Mouse (Mus musculus) heart, embryonic 12.5 days (tissue): ENCODE data around the gene Helb. TPM values are rescaled to one million over a fixed set of nuclear protein-coding genes. Genes with fewer than 3 reads are reported as not detected.

Source experiments
- ATAC-seq: fragments of 200-750 bp; cut with Nextera tagmentation; 2 replicates; pipeline ENCODE4 v1.8.0; 2017; ENCODE audit warnings: moderate TSS enrichment, moderate library complexity; ENCODE audit not compliant: insufficient number of reproducible peaks, low FRiP score
- H3K27ac ChIP-seq: fragments of 300-500 bp; sonication (generic); 2 replicates; pipeline ENCODE4 v1.5.1; 2016; ENCODE audit warnings: mild to moderate bottlenecking, moderate library complexity; ENCODE audit not compliant: poor library complexity, severe bottlenecking
- H3K27me3 ChIP-seq: fragments of 300-500 bp; sonication (generic); replicated peaks from 2 replicates; pipeline ENCODE4 v1.6.1; 2016; ENCODE audit warnings: mild to moderate bottlenecking, moderate library complexity
- H3K36me3 ChIP-seq: fragments of 300-500 bp; sonication (generic); 2 replicates; pipeline ENCODE4 v1.6.1; 2016; ENCODE audit warnings: mild to moderate bottlenecking, moderate library complexity
- H3K4me1 ChIP-seq: fragments of 300-500 bp; sonication (generic); replicated peaks from 2 replicates; pipeline ENCODE4 v1.6.1; 2016; ENCODE audit warnings: mild to moderate bottlenecking
- H3K4me2 ChIP-seq: fragments of 300-500 bp; sonication (generic); 2 replicates; pipeline ENCODE4 v1.6.1; 2016; ENCODE audit warnings: mild to moderate bottlenecking, moderate library complexity
- H3K4me3 ChIP-seq: fragments of 300-500 bp; sonication (generic); 2 replicates; pipeline ENCODE4 v1.5.1; 2016; ENCODE audit warnings: mild to moderate bottlenecking
- H3K9ac ChIP-seq: fragments of 300-500 bp; sonication (generic); 2 replicates; pipeline ENCODE4 v1.6.1; 2016; ENCODE audit warnings: mild to moderate bottlenecking, moderate library complexity
- H3K9me3 ChIP-seq: fragments of 300-500 bp; sonication (generic); replicated peaks from 2 replicates; pipeline ENCODE4 v1.6.1; 2016; ENCODE audit warnings: mild to moderate bottlenecking, moderate library complexity
- WGBS: fragments of 180-500 bp; shearing (Covaris S2); methylation state at CpG from one replicate; pipeline ENCODE4 v1.1.7; 2016; 5-methylcytosine and 5-hydroxymethylcytosine counted together
- polyA plus RNA-seq: library from polyadenylated mRNA; unstranded; fragments of >200 nt; fragmentation: Nextera tagmentation; extraction: Ambion mirVana; gene quantifications from 2 replicates; pipeline ENCODE4 v1.2.1, GENCODE M21; 2016

Helb gene
- polyA plus RNA-seq, 1 experiment from 2014 or later, result 6.3 TPM

- Histone ChIP-seq H3K27ac (no peak overlapping the region), H3K36me3 (peaks cover 68% of the 10 kb centered on the region), H3K4me1 (no peaks in the 10 kb centered on the region), H3K27me3 (no peaks in the 10 kb centered on the region), H3K9ac (no peak overlapping the region), H3K4me3 (no peak overlapping the region), H3K4me2 (no peak overlapping the region), H3K9me3 (no peaks in the 10 kb centered on the region)
- ATAC-seq, result no peak
- 89% methylated on average over 9 of the region's 9 CpGs for WGBS
Observed at GRCm38 (mm10) chr10:120095136-120095535, 17.7 kb downstream of the Helb start.

GRCm38 (mm10) chr10:120092548-120092947 is 20.2 kb downstream of the Helb start:
- H3K27ac ChIP-seq, result no peak overlapping the region
- peaks cover 84% of the 10 kb centered on the region for H3K36me3 ChIP-seq
- no peak for ATAC-seq

DNA sequence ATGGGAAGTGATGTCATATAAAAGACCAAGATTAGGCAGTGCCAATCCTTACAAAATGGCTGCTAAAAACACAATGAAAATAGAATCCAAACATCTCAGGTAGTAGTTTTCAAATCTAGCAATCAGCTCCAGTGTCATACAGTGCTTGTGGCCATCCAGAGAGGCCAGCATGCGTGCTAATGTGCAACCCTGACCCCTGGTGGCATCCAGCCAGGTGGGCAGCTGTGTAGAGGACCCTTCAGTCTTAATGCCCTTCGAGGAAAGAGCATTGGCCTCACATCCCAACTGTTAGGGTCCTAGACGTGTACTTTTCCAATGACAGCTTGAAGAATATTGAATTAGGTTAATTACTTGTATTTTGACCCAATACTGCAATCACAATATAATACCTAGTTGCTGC is 34.9 kb downstream of the Helb start:
- no peak overlapping the region for H3K9ac ChIP-seq

More at GRCm38 (mm10) chr10:120092548-120092947, 20.2 kb downstream of the Helb start:
- Histone ChIP-seq H3K9ac (no peak overlapping the region), H3K4me3 (no peak overlapping the region), H3K27me3 (no peaks in the 10 kb centered on the region), H3K4me1 (no peaks in the 10 kb centered on the region), H3K9me3 (no peaks in the 10 kb centered on the region), H3K4me2 (no peak overlapping the region)
- 85% methylated on average over 12 of the region's 12 CpGs for WGBS

GRCm38 (mm10) chr10:120066319-120066718 is 46.5 kb downstream of the Helb start:
- no peak overlapping the region for H3K4me3 ChIP-seq
- ATAC-seq, result no peak
- H3K36me3 ChIP-seq, result no peaks in the 10 kb centered on the region
- WGBS, result 90% methylated on average over 10 of the region's 10 CpGs
- H3K4me1 ChIP-seq, result peaks cover 17% of the 10 kb centered on the region
- no peak overlapping the region for H3K27ac ChIP-seq
- H3K9ac ChIP-seq, result no peak overlapping the region
- no peaks in the 10 kb centered on the region for H3K9me3 ChIP-seq
- no peaks in the 10 kb centered on the region for H3K27me3 ChIP-seq
- H3K4me2 ChIP-seq, result no peak overlapping the region

More for the DNA sequence above, 34.9 kb downstream of the Helb start:
- H3K4me3 ChIP-seq, result no peak overlapping the region
- 0 out of 2 replicates have a peak, but pooled peaks cover 8% of the 10 kb centered on the region for H3K36me3 ChIP-seq
- H3K27ac ChIP-seq, result no peak overlapping the region
- H3K27me3 ChIP-seq, result no peaks in the 10 kb centered on the region
- no peak for ATAC-seq
- H3K4me2 ChIP-seq, result no peak overlapping the region
- no peaks in the 10 kb centered on the region for H3K4me1 ChIP-seq
- H3K9me3 ChIP-seq, result no peaks in the 10 kb centered on the region
- 60% methylated on average over 3 of the region's 3 CpGs for WGBS

DNA sequence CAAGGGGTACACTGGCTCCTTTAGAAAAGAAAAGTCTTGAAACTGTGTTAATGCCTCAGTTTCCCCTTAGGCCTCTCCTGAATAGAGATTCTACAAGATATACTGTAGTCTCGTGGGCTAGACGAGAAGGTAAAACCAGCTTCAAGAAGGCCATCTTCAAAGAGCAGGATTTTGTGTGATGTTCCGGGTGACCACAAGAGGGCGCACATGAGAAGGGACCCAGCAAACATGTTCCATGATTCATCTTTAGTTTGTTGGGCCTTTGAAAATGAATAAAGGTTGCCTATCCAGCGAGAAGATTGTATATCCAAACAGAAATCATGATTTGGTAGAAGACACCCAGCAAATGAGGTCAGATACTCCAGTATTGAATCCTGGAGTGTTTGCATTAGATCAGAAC is 48.4 kb downstream of the Helb start:
- no peak overlapping the region for H3K9ac ChIP-seq
- H3K36me3 ChIP-seq, result no peaks in the 10 kb centered on the region
- ATAC-seq, result no peak
- WGBS, result 25% methylated on average over 5 of the region's 5 CpGs
- H3K4me2 ChIP-seq, result no peak overlapping the region
- no peak overlapping the region for H3K4me3 ChIP-seq
- H3K27ac ChIP-seq, result no peak overlapping the region
- no peaks in the 10 kb centered on the region for H3K9me3 ChIP-seq
- peaks cover 33% of the 10 kb centered on the region for H3K4me1 ChIP-seq
- H3K27me3 ChIP-seq, result no peaks in the 10 kb centered on the region

- Histone ChIP-seq H3K27ac (no peak overlapping the region; the same call in 1 of the 2 replicates), H3K4me1 (peaks cover 33% of the 10 kb centered on the region), H3K4me2 (peak overlapping the region; percentile 47), H3K36me3 (peaks cover 9% of the 10 kb centered on the region; the same call in 1 of the 2 replicates), H3K9ac (no peak overlapping the region), H3K4me3 (peak overlapping the region; percentile 3; the same call in 1 of the 2 replicates), H3K27me3 (no peaks in the 10 kb centered on the region), H3K9me3 (peaks cover 9% of the 10 kb centered on the region)
- WGBS, result 63% methylated on average over 24 of the region's 24 CpGs
- 0 out of 2 replicates have a peak, but pooled peaks have one; percentile 42 for ATAC-seq
Observed at GRCm38 (mm10) chr10:120061238-120062130, 51.3 kb downstream of the Helb start.

- H3K27me3 ChIP-seq, result no peaks in the 10 kb centered on the region
- 31% methylated on average over 10 of the region's 10 CpGs for WGBS
- H3K27ac ChIP-seq, result no peak overlapping the region
- peak overlapping the region; percentile 47 for H3K4me2 ChIP-seq
- peaks cover 9% of the 10 kb centered on the region for H3K9me3 ChIP-seq
- H3K36me3 ChIP-seq, result peaks cover 9% of the 10 kb centered on the region; the same call in 1 of the 2 replicates
- H3K4me1 ChIP-seq, result peaks cover 33% of the 10 kb centered on the region
- no peak overlapping the region for H3K9ac ChIP-seq
- H3K4me3 ChIP-seq, result no peak overlapping the region
- ATAC-seq, result no peak
Observed at GRCm38 (mm10) chr10:120060579-120061237, 52.1 kb downstream of the Helb start.

DNA sequence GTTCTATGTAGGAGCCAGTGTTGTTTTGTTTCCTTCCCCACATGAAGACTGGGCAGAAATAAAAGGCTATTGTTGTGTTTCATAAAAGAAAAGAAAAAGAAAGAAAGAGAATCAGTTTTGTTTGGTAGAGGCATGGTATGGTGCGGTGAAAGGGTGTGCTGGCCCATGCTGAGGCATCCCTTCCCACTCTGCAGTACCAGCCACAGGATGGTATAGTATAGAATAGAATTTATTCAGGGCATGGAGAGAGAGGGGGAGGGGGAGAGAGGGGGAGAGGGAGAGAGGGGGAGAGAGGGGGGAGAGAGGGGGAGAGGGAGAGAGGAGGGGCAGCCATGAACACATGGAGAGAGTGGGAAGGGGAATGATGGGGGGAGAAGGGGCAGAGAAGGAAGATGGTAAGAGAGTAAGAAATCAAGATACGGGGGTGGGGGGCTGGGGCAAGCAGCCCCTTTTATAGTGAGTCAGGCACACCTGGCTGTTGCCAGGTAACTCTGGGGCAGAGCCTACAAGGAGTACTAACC is 68.0 kb downstream of the Helb start:
- no peaks in the 10 kb centered on the region for H3K27me3 ChIP-seq
- 84% methylated on average over 2 of the region's 2 CpGs for WGBS
- H3K4me3 ChIP-seq, result no peak overlapping the region
- H3K4me2 ChIP-seq, result no peak overlapping the region
- H3K9ac ChIP-seq, result no peak overlapping the region
- H3K36me3 ChIP-seq, result peaks cover 6% of the 10 kb centered on the region
- no peak overlapping the region for H3K27ac ChIP-seq
- ATAC-seq, result no peak
- no peaks in the 10 kb centered on the region for H3K9me3 ChIP-seq
- H3K4me1 ChIP-seq, result no peaks in the 10 kb centered on the region

- WGBS, result 91% methylated on average over 6 of the region's 6 CpGs
- no peaks in the 10 kb centered on the region for H3K9me3 ChIP-seq
- no peaks in the 10 kb centered on the region for H3K4me1 ChIP-seq
- H3K9ac ChIP-seq, result no peak overlapping the region
- no peaks in the 10 kb centered on the region for H3K27me3 ChIP-seq
- no peak overlapping the region for H3K4me2 ChIP-seq
- no peak overlapping the region for H3K27ac ChIP-seq
- peaks cover 1% of the 10 kb centered on the region for H3K36me3 ChIP-seq
- H3K4me3 ChIP-seq, result no peak overlapping the region
- no peak for ATAC-seq
Observed at GRCm38 (mm10) chr10:120044237-120044636, 68.5 kb downstream of the Helb start.

DNA sequence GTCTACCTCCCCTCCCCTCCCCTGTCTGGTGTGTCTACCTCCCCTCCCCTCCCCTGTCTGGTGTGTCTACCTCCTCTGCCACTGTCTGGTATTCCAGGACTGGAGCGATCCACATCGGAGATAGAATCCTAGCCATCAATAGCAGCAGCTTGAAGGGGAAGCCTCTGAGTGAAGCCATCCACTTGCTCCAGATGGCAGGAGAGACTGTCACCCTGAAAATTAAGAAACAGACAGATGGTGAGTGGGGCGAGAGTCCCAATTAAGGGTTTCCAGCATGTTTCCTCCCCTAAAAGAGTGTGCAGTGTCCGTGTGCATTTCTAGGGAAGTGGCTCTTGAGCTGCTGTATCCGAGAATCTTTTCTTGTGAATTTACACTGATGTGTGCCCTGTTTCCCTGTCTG is 74.6 kb downstream of the Helb start:
- no peaks in the 10 kb centered on the region for H3K27me3 ChIP-seq
- no peak overlapping the region for H3K27ac ChIP-seq
- H3K9ac ChIP-seq, result no peak overlapping the region
- 83% methylated on average over 5 of the region's 5 CpGs for WGBS
- no peak for ATAC-seq
- no peak overlapping the region for H3K4me3 ChIP-seq
- H3K4me2 ChIP-seq, result no peak overlapping the region
- no peaks in the 10 kb centered on the region for H3K4me1 ChIP-seq
- peaks cover 7% of the 10 kb centered on the region; the same call in 1 of the 2 replicates for H3K36me3 ChIP-seq
- no peaks in the 10 kb centered on the region for H3K9me3 ChIP-seq

- Histone ChIP-seq H3K9me3 (no peaks in the 10 kb centered on the region), H3K27ac (no peak overlapping the region), H3K4me2 (no peak overlapping the region), H3K36me3 (peaks cover 7% of the 10 kb centered on the region; the same call in 1 of the 2 replicates), H3K9ac (no peak overlapping the region), H3K4me1 (no peaks in the 10 kb centered on the region), H3K4me3 (no peak overlapping the region), H3K27me3 (no peaks in the 10 kb centered on the region)
- ATAC-seq, result no peak
- 66% methylated on average over 6 of the region's 6 CpGs for WGBS
Observed at GRCm38 (mm10) chr10:120035824-120036223, 77.0 kb downstream of the Helb start.
